Mouse (Mus musculus): Measurements from ENCODE around the gene Cnst. TPM values are rescaled to one million over a fixed set of nuclear protein-coding genes. Genes with fewer than 3 reads are reported as not detected.

Gene Cnst
- polyA plus RNA-seq, 1 experiment from 2014 or later, result 12.1 TPM

Other genes with a start within 250 kb of the Cnst start
- 5.7 TPM in 2 replicates for gene Smyd3, start 28.3 kb upstream of the Cnst start, polyA plus RNA-seq (2015; fragmentation: Nextera tagmentation; extraction: Ambion mirVana)
- 8.2 and 8.3 TPM in 2 replicates for gene Tfb2m, start 103 bp upstream of the Cnst start, polyA plus RNA-seq (2015; fragmentation: Nextera tagmentation; extraction: Ambion mirVana)
- gene Sccpdh, start 121.8 kb downstream of the Cnst start, polyA plus RNA-seq (2015; fragmentation: Nextera tagmentation; extraction: Ambion mirVana), result 9.0 and 9.5 TPM in 2 replicates
- gene Kif28, start 198.9 kb downstream of the Cnst start, polyA plus RNA-seq (2015; fragmentation: Nextera tagmentation; extraction: Ambion mirVana), result not detected in 2 replicates